Mouse (Mus musculus) neural tube, embryonic 15.5 days (tissue): ENCODE results near the gene Gemin7. TPM values are rescaled to one million over a fixed set of nuclear protein-coding genes. Genes with fewer than 3 reads are reported as not detected.
"Not testable (repeated sequence)": the region's sequence is repeated elsewhere in the genome, so short reads cannot be mapped to it uniquely, and the experiment has no call there.

Experiments
- ATAC-seq: fragments of 200-750 bp; cut with Nextera tagmentation; 2 replicates; pipeline ENCODE4 v1.8.0; 2017; ENCODE audit warnings: mild to moderate bottlenecking, moderate TSS enrichment, moderate library complexity; ENCODE audit not compliant: low FRiP score
- H3K27ac ChIP-seq: fragments of 300-500 bp; sonication (generic); replicated peaks from 2 replicates; pipeline ENCODE4 v1.5.1; 2015; ENCODE audit warnings: mild to moderate bottlenecking, inconsistent platforms
- H3K27me3 ChIP-seq: fragments of 300-500 bp; sonication (generic); replicated peaks from 2 replicates; pipeline ENCODE4 v1.6.1; 2015; ENCODE audit warnings: inconsistent platforms
- H3K36me3 ChIP-seq: fragments of 300-500 bp; sonication (generic); 2 replicates; pipeline ENCODE4 v1.6.1; 2015; ENCODE audit warnings: inconsistent platforms
- H3K4me1 ChIP-seq: fragments of 300-500 bp; sonication (generic); 2 replicates; pipeline ENCODE4 v1.6.1; 2015; ENCODE audit warnings: inconsistent platforms
- H3K4me2 ChIP-seq: fragments of 300-500 bp; sonication (generic); 2 replicates; pipeline ENCODE4 v1.6.1; 2015; ENCODE audit warnings: inconsistent platforms, mild to moderate bottlenecking, moderate library complexity
- H3K4me3 ChIP-seq: fragments of 300-500 bp; sonication (generic); replicated peaks from 2 replicates; pipeline ENCODE4 v1.5.1; 2015; ENCODE audit warnings: mild to moderate bottlenecking, inconsistent platforms
- H3K9ac ChIP-seq: fragments of 300-500 bp; sonication (generic); replicated peaks from 2 replicates; pipeline ENCODE4 v1.6.1; 2015; ENCODE audit warnings: mild to moderate bottlenecking, inconsistent platforms
- H3K9me3 ChIP-seq: fragments of 300-500 bp; sonication (generic); replicated peaks from 2 replicates; pipeline ENCODE4 v1.6.1; 2016; ENCODE audit warnings: inconsistent platforms
- WGBS: fragments of 180-500 bp; shearing (Covaris S2); methylation state at CpG from one replicate; pipeline ENCODE4 v1.1.7; 2015; ENCODE audit warnings: mixed read lengths; 5-methylcytosine and 5-hydroxymethylcytosine counted together
- polyA plus RNA-seq: library from polyadenylated mRNA; unstranded; fragments of >200 nt; fragmentation: Nextera tagmentation; extraction: Ambion mirVana; gene quantifications from 2 replicates; pipeline ENCODE4 v1.2.1, GENCODE M21; 2015

The Gemin7 gene
- polyA plus RNA-seq = 145 and 154 TPM in 2 replicates

- under 1% methylated on average over 56 of the region's 56 CpGs for WGBS
- no peak for ATAC-seq
- Histone ChIP-seq H3K4me2 (peak within 1 kb of the TSS; percentile 59), H3K36me3 (peaks cover 24% of the 10 kb centered on the region), H3K27me3 (peaks cover 55% of the 10 kb centered on the region), H3K4me1 (peaks cover 28% of the 10 kb centered on the region), H3K27ac (no peak within 1 kb of the TSS), H3K9ac (no peak within 1 kb of the TSS; the same call in 1 of the 2 replicates), H3K9me3 (no peaks in the 10 kb centered on the region), H3K4me3 (peak within 1 kb of the TSS; percentile 30)
Observed at GRCm38 (mm10) chr7:19577141-19577852, at the start of gene Gemin7, which contains the start of gene Zfp296. Gene Gemin7, minus strand, starts transcription at chr7:19577595. Gene Zfp296, plus strand, starts transcription at chr7:19577287.

GRCm38 (mm10) chr7:19623433-19623832 is 46.0 kb upstream of the Gemin7 start:
- 79% methylated on average over 2 of the region's 2 CpGs for WGBS
- Histone ChIP-seq H3K9ac (no peak overlapping the region), H3K36me3 (no peaks in the 10 kb centered on the region), H3K27ac (no peak overlapping the region), H3K4me1 (peaks cover 12% of the 10 kb centered on the region), H3K4me2 (no peak overlapping the region), H3K27me3 (0 out of 2 replicates have a peak, but pooled peaks cover 14% of the 10 kb centered on the region), H3K4me3 (no peak overlapping the region), H3K9me3 (no peaks in the 10 kb centered on the region)
- ATAC-seq = no peak

- H3K9ac ChIP-seq = no peak overlapping the region
- ATAC-seq = no peak
- no peak overlapping the region for H3K27ac ChIP-seq
- H3K27me3 ChIP-seq = 0 out of 2 replicates have a peak, but pooled peaks cover 14% of the 10 kb centered on the region
- peaks cover 7% of the 10 kb centered on the region for H3K4me1 ChIP-seq
- H3K4me3 ChIP-seq = no peak overlapping the region
- no peaks in the 10 kb centered on the region for H3K36me3 ChIP-seq
- no peak overlapping the region for H3K4me2 ChIP-seq
- H3K9me3 ChIP-seq = no peaks in the 10 kb centered on the region
- 37% methylated on average over 6 of the region's 6 CpGs for WGBS
Observed at GRCm38 (mm10) chr7:19622241-19622640, 44.8 kb upstream of the Gemin7 start.

GRCm38 (mm10) chr7:19620811-19621210 is 43.4 kb upstream of the Gemin7 start:
- H3K9me3 ChIP-seq = no peaks in the 10 kb centered on the region
- H3K27me3 ChIP-seq = 0 out of 2 replicates have a peak, but pooled peaks cover 12% of the 10 kb centered on the region
- H3K4me2 ChIP-seq = no peak overlapping the region
- no peaks in the 10 kb centered on the region for H3K36me3 ChIP-seq
- H3K9ac ChIP-seq = no peak overlapping the region
- no peak for ATAC-seq
- WGBS = 85% methylated on average over 7 of the region's 7 CpGs
- H3K4me3 ChIP-seq = no peak overlapping the region
- H3K27ac ChIP-seq = no peak overlapping the region
- peaks cover 7% of the 10 kb centered on the region for H3K4me1 ChIP-seq

GRCm38 (mm10) chr7:19619004-19619801 is 41.8 kb upstream of the Gemin7 start:
- H3K9ac ChIP-seq = peak overlapping the region; percentile 56
- no peaks in the 10 kb centered on the region; the same call in 1 of the 2 replicates for H3K36me3 ChIP-seq
- peak overlapping the region; percentile 34 for H3K4me3 ChIP-seq
- 5% methylated on average over 35 of the region's 35 CpGs for WGBS
- no peaks in the 10 kb centered on the region for H3K9me3 ChIP-seq
- H3K27me3 ChIP-seq = 0 out of 2 replicates have a peak, but pooled peaks cover 12% of the 10 kb centered on the region
- H3K27ac ChIP-seq = peak overlapping the region; percentile 28; the same call in 1 of the 2 replicates
- H3K4me2 ChIP-seq = peak overlapping the region; percentile 55
- peak; percentile 82 for ATAC-seq
- peaks cover 7% of the 10 kb centered on the region for H3K4me1 ChIP-seq

- Histone ChIP-seq H3K4me2 (no peak overlapping the region), H3K27me3 (no peaks in the 10 kb centered on the region), H3K36me3 (peaks cover 15% of the 10 kb centered on the region; the same call in 1 of the 2 replicates), H3K9me3 (no peaks in the 10 kb centered on the region), H3K27ac (no peak overlapping the region), H3K4me1 (peaks cover 7% of the 10 kb centered on the region), H3K9ac (no peak overlapping the region), H3K4me3 (no peak overlapping the region)
- no peak for ATAC-seq
- 91% methylated on average over 12 of the region's 12 CpGs for WGBS
Observed at GRCm38 (mm10) chr7:19615036-19615577, 37.7 kb upstream of the Gemin7 start.

GRCm38 (mm10) chr7:19610969-19611368 is 33.6 kb upstream of the Gemin7 start:
- H3K9ac ChIP-seq = no peak overlapping the region
- H3K9me3 ChIP-seq = no peaks in the 10 kb centered on the region
- no peaks in the 10 kb centered on the region for H3K4me1 ChIP-seq
- 79% methylated on average over 5 of the region's 5 CpGs for WGBS
- H3K27ac ChIP-seq = no peak overlapping the region
- no peak overlapping the region for H3K4me2 ChIP-seq
- no peak overlapping the region for H3K4me3 ChIP-seq
- ATAC-seq = no peak
- no peaks in the 10 kb centered on the region for H3K27me3 ChIP-seq
- peaks cover 17% of the 10 kb centered on the region; the same call in 1 of the 2 replicates for H3K36me3 ChIP-seq

- 91% methylated on average over 12 of the region's 12 CpGs for WGBS
- H3K4me2 ChIP-seq = no peak overlapping the region
- no peaks in the 10 kb centered on the region for H3K4me1 ChIP-seq
- no peaks in the 10 kb centered on the region for H3K9me3 ChIP-seq
- H3K4me3 ChIP-seq = no peak overlapping the region
- H3K27ac ChIP-seq = no peak overlapping the region
- H3K36me3 ChIP-seq = peaks cover 17% of the 10 kb centered on the region; the same call in 1 of the 2 replicates
- H3K9ac ChIP-seq = no peak overlapping the region
- no peaks in the 10 kb centered on the region for H3K27me3 ChIP-seq
- ATAC-seq = no peak
Observed at GRCm38 (mm10) chr7:19609641-19610332, 32.4 kb upstream of the Gemin7 start.

GRCm38 (mm10) chr7:19607291-19607690 is 29.9 kb upstream of the Gemin7 start:
- no peak overlapping the region for H3K4me2 ChIP-seq
- no peak for ATAC-seq
- 87% methylated on average over 5 of the region's 5 CpGs for WGBS

GRCm38 (mm10) chr7:19604606-19605214 is 27.3 kb upstream of the Gemin7 start:
- H3K4me2 ChIP-seq = peak overlapping the region; percentile 92
- peaks cover 16% of the 10 kb centered on the region for H3K36me3 ChIP-seq
- H3K4me1 ChIP-seq = peaks cover 38% of the 10 kb centered on the region
- WGBS = 56% methylated on average over 10 of the region's 10 CpGs
- ATAC-seq, H3K27me3 ChIP-seq, H3K9ac ChIP-seq, H3K9me3 ChIP-seq: not testable (repeated sequence)
- H3K27ac ChIP-seq = peak overlapping the region; percentile 86
- peak overlapping the region; percentile 100 for H3K4me3 ChIP-seq

More at GRCm38 (mm10) chr7:19607291-19607690, 29.9 kb upstream of the Gemin7 start:
- Histone ChIP-seq H3K4me1 (peaks cover 16% of the 10 kb centered on the region), H3K9ac (no peak overlapping the region), H3K4me3 (no peak overlapping the region), H3K9me3 (no peaks in the 10 kb centered on the region), H3K27ac (no peak overlapping the region), H3K27me3 (no peaks in the 10 kb centered on the region), H3K36me3 (peaks cover 13% of the 10 kb centered on the region; the same call in 1 of the 2 replicates)
